Mouse (Mus musculus) hindlimb bud, embryonic 11.5 days (tissue): ENCODE data around the gene Kndc1.

Source experiments
- DNase-seq: peaks from one replicate; pipeline ENCODE4 v3.0.0-alpha.2; 2012; ENCODE audit warnings: low read depth, low spot score; ENCODE audit errors: extremely low spot score

Gene Kndc1

DNA sequence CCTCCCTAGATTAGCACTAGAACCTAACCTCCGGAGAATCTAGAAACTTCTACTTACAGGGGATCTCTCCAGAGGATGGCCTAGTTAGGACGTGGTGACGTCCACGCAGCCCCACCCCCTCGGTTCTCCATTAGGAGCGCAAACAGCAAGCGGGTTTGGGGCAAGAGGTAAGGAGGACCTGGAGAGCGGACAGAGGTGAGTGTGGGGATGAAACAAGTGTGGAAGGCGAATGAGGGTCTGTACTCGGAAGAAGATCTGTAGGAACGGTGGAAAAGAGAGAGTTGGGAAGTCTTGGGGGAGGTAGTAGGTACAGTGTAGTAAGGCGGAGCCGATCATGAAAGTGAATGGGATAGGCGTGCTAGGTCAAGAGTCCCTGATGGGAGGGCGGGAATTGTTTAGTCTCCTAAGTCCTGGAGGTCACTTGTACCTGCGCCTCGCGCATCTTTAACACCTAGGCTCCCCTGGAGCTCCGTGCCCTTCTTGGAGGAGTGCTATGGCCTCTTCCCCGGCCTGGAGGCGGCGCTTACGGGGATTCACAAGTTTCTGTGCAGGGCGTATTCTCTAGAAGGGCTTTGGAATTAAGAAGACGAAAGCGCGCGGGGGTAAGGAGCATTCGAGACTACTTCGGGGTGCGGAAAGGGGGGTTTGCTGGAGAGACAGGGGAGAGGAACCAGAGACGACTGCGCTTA is 55.9 kb downstream of the Kndc1 start:
- no peak for DNase-seq

DNA sequence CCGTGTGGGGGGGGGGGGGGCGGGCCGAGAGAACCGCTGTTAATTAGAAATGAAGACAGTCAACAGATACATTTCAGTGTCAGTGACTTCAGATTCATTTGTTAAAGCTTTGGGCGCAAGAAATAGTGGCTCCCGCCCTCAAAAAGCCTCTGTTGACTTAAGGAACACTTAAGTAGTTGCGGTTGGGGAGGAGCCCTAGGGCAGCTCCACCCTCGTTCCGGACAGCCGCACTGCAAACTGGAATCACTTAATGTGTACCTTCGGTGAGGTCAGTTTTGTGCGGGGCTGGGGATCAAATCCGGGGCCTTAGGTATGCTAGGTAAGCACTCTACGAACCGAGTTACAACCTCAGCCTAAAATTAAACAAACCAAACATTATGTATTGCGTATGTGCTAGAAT is 56.6 kb downstream of the Kndc1 start:
- DNase-seq = no peak

- no peak for DNase-seq
These were observed 57.6 kb downstream of the Kndc1 start for GRCm38 (mm10) chr7:139951991-139952633.

DNA sequence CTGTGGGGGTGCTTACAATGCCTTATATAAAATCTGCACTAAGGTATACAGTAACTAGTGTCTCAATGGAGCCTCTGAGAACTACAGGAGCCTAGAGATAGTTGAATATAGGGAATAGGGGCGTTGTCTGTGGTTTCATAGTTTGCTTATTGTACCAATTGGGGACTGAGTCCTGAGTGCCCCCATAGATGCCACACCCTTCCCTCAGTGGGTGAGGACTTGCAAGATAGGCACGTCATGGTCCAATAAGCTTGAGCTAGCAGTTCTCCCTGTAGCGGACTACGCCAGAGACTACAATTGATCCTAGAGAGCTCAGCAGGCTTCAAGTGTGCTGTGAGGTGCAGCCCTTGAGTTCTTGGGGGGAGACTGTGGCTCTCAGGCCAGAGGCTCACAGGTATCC is 61.0 kb downstream of the Kndc1 start:
- DNase-seq = no peak

- DNase-seq = no peak
These were observed 62.2 kb downstream of the Kndc1 start for GRCm38 (mm10) chr7:139956658-139957057.

DNA sequence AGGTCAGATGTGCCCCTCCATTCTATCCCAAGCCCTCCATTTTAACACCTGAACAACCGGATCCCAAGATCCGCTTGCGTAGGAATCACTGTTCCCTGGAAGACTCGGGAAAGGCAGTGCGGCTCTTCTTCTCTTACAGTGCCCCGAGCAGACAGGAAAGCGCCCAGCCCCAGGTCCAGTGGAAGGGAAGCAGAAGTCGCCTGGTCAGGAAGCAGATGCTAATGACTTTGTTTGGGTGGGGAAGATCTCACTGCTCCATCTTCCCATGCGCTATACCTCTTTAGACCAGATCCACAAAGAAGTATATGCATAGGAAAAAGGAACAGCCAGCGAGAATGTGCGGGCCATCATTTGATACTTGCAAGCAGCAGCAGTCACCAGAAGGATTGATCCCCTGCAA is 62.9 kb downstream of the Kndc1 start:
- no peak for DNase-seq

DNA sequence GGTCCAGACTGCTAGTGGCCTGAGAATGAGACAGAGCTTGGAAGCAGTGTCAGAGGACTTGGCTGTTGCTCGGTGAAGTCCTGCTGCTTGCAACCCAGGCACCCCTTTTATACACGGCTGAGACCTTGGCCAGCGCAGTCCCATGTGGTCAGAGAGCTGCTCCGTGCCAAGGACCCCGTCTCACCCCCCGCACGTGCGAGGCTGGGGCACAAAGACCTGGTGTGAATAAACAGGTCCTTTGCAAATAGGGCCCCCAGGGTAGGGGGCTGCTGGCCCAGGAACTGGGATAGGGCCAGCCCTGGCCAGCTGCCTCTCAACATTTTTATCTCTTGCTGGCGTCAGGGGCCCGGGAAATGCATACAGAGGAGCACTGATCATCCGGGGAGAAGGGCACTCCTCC is 63.5 kb downstream of the Kndc1 start:
- no peak for DNase-seq

- no peak for DNase-seq
These were observed 66.6 kb downstream of the Kndc1 start for GRCm38 (mm10) chr7:139961141-139961540.

DNA sequence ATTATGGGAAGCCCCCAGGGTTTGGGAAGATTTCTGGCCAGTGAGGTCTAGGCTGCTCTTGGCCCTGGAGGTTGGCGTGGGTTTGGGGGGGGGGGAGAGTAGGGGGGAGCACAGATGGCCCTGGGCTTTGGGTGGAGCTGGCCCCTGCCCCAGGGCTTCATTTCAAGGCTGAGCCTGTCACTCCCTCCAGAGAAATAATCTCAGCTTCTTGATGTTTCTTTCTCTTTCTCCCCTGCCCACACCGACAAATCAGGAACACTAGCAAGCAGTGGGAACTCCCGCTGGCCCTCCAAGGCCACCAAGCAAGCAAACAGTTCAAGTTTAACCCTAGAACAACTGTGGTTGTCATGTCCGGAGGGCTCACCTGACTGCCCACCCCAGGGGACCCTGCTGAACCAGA is 69.3 kb downstream of the Kndc1 start:
- DNase-seq = no peak

DNA sequence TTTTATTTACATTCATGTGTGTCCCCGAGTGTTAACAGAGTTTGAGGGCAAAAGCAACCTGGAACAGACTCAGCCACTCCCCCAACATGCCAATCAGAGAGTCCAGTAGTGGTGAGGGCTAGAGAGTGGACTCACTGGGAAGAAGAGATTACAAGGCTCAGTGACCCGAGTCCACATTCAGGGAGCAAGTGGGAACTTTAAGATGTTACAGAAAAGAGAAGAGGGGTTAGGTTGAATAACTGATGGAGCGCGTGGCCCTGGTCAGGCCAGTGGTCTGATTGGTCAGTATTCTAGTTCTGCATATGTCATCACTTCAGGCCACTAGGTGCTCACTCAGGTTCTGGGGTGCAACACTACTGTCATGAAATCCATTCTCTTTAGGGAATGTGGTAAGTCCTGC is 72.7 kb downstream of the Kndc1 start:
- DNase-seq = no peak

DNA sequence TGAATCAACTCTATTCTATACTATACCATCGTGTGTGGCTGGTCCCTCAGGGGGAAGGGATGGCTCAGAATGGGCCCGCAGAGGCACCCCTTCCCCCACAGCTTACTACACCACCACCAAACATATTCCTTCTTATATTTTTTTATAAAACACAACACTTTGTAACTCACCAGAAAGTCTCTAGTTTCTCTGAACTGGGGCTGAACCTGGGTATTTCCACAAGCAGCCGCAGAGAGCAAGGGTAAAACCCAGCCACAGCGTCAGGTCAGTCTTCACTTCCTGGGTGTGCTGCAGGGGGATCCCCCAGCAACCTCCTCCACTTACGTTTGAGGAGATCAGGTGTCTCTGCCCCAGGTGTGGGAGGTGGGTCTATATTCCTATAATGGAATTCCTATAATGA is 73.9 kb downstream of the Kndc1 start:
- DNase-seq = no peak

DNA sequence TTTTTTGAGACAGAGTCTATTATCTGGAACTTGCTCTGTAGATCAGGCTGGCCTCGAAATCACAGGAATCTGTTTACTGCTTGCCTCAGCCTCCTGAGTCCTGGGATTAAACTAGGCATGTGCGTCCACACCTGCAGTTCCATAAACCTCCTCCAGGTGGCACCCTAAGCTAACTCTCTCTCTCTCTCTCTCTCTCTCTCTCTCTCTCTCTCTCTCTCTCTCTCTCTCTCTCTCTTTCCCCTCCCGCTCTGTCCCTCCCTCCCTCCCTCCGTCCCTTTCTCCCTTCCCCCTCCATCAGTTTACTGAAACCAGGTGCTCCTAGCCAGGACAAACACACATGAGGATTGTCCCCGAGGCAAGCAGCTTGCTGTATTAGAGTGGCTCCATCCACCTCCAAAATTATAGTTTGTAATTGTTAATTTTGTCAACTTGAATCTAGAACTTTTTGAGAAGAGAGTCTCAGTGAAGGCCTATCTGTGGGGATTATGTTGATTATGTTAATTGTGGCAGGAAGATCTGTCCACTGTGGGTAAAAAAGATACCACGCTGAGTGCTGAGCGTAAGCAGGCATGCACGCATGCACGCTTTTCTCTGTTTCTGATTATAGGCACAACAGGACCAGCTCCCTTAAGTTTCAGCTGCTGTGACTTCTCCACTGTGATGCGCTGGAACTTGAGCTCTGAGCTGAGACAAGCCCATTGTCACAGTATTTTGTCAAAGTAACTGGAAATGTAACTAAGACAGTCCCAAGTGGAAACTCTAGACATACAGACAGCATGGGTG is 75.0 kb downstream of the Kndc1 start:
- peak; percentile 77 for DNase-seq

DNA sequence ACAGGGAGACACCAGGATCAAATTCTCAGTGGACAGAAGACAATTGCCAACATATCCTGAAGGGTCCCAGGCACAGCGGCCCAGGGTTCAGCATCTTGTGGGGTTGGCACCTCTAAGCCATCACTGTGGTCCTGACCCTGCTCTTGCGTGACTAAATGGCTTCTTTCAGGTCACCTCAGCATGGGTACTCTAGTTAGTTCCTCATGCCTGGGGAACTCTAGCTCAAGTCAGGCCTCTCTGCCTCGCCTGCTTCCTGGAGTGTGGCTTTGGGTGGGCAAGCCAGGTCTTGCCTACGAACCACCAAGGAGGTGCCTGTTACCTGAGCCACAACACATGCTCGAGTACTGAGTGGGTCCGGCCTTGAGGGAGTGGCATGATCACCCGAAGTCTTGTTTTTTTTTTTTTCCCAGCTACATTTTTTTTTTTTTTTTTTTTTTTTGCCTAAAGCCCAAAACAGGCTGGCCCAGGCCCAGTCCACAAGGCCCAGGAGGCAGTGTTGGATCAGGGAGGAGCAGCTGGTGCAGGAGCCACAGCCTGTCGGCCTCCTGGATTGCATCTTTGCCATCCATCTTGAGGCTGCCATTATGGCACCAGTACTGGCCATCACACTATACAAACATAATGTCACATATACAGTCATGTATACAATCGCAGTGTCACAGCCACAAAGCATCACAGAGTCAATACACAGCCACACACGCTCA is 75.9 kb downstream of the Kndc1 start:
- DNase-seq = no peak

GRCm38 (mm10) chr7:139970979-139971378 is 76.5 kb downstream of the Kndc1 start:
- no peak for DNase-seq

DNA sequence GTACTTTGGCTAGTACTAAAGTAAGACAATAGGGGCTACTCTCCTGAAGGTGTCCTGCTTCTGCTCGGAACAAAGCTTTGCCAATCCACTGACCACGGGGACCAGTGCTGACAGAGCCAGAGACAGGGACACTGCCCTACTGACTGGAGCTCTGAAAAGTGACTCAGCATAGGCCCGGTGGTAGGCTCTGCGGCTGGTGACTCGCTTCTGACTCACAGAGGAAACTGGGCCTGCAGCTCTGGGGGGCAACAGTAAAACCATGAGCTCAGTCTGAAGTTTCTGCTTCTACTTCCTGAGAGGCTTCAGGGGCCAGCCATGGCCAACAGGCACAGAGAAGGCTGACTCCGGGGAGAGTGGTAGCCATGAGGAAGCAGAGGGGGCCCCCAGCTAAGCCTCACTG is 76.9 kb downstream of the Kndc1 start:
- DNase-seq = no peak

- no peak for DNase-seq
These were observed 78.4 kb downstream of the Kndc1 start for GRCm38 (mm10) chr7:139972923-139973331.

GRCm38 (mm10) chr7:139974307-139974706 is 79.8 kb downstream of the Kndc1 start:
- DNase-seq = no peak

GRCm38 (mm10) chr7:139975471-139975870 is 81.0 kb downstream of the Kndc1 start:
- no peak for DNase-seq

DNA sequence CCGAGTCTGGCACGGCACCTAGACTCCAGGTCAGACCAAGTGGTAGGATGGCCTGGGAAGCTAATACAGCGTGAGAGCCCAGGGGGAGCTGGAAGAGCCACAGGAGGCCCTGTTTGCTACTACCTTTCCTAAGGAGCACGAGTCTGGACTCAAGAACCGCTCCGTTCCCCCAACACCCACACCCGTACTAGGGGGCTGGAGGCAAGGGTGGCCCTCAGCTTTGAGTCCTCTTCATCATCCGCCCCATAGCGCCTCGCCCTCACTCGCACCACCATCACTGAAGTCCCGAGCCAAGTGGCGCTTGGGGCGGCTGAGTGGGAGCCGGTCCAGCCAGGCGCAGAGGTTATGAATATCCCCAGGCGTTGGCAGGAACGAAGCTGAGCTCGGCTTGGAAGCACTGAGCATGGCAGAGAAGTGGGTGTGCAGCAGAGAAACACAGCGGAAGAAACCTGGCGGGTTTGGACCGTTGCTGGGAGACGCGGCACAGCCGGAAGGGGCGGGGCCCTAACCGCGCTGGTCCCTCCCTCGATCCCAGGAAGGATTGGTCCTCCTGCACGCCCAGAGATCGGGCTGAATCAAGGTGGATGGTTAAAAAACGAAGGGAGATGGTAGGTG is 83.9 kb downstream of the Kndc1 start, which contains the start of gene 6430531B16Rik:
TSS of gene 6430531B16Rik (minus strand) at position 478 of the 615 bp plus-strand sequence.
- DNase-seq = peak; percentile 41

- DNase-seq = no peak
These were observed 84.7 kb downstream of the Kndc1 start for GRCm38 (mm10) chr7:139979011-139979719.
